Mouse (Mus musculus) embryo, embryonic 11 days (tissue): Measurements from ENCODE around the gene Psenen.

Experiments
- DNase-seq: peaks from one replicate; pipeline ENCODE4 v3.0.0-alpha.2; 2015

The Psenen gene

GRCm38 (mm10) chr7:30563117-30563905, at the start of gene Psenen, which contains the start of the genes U2af1l4 and Gm49396:
Psenen (minus strand) TSS chr7:30563627.
U2af1l4 (plus strand) TSS chr7:30563301.
Gm49396 (plus strand) TSS chr7:30563344.
- DNase-seq, result peak; percentile 98

- peak; percentile 24 for DNase-seq
Observed at GRCm38 (mm10) chr7:30612654-30613402, 49.4 kb upstream of the Psenen start, which contains the start of gene Upk1a. Upk1a (minus strand) TSS chr7:30612847.

GRCm38 (mm10) chr7:30610043-30610442, 46.6 kb upstream of the Psenen start:
- no peak for DNase-seq

- DNase-seq, result no peak
Observed at GRCm38 (mm10) chr7:30608476-30608875, 45.0 kb upstream of the Psenen start.

GRCm38 (mm10) chr7:30607706-30608309, 44.4 kb upstream of the Psenen start:
- peak; percentile 63 for DNase-seq

- DNase-seq, result no peak
Observed at GRCm38 (mm10) chr7:30604944-30605343, 41.5 kb upstream of the Psenen start.

- DNase-seq, result no peak
Observed at GRCm38 (mm10) chr7:30604424-30604823, 41.0 kb upstream of the Psenen start.

- DNase-seq, result no peak
Observed at GRCm38 (mm10) chr7:30602583-30602982, 39.2 kb upstream of the Psenen start.

- no peak for DNase-seq
Observed at GRCm38 (mm10) chr7:30600651-30601050, 37.2 kb upstream of the Psenen start.

- peak; percentile 89 for DNase-seq
Observed at GRCm38 (mm10) chr7:30599933-30600353, 36.5 kb upstream of the Psenen start.

- DNase-seq, result no peak
Observed at GRCm38 (mm10) chr7:30598786-30599185, 35.4 kb upstream of the Psenen start, which contains the start of gene Zbtb32. Zbtb32 (minus strand) TSS chr7:30598909.

GRCm38 (mm10) chr7:30596811-30597210, 33.4 kb upstream of the Psenen start:
- no peak for DNase-seq

GRCm38 (mm10) chr7:30596093-30596492, 32.7 kb upstream of the Psenen start:
- DNase-seq, result no peak

- DNase-seq, result no peak
Observed at GRCm38 (mm10) chr7:30594510-30595024, 31.1 kb upstream of the Psenen start.

- DNase-seq, result no peak
Observed at GRCm38 (mm10) chr7:30593579-30594509, 30.4 kb upstream of the Psenen start.

- DNase-seq, result no peak
Observed at GRCm38 (mm10) chr7:30592772-30593423, 29.5 kb upstream of the Psenen start.

GRCm38 (mm10) chr7:30591605-30591951, 28.2 kb upstream of the Psenen start:
- DNase-seq, result no peak

GRCm38 (mm10) chr7:30590927-30591604, 27.6 kb upstream of the Psenen start:
- no peak for DNase-seq

- peak; percentile 92 for DNase-seq
Observed at GRCm38 (mm10) chr7:30589435-30590301, 26.2 kb upstream of the Psenen start.
